Mouse (Mus musculus) heart, postnatal 0 days (tissue): ENCODE data around the gene Olfr1496.

Experiments used
- CTCF ChIP-seq: IDR thresholded peaks from 2 replicates; pipeline ENCODE4 v1.5.1; 2016; ENCODE audit warnings: antibody characterized with exemption, control low read depth, low read depth
- EP300 ChIP-seq: IDR thresholded peaks from 2 replicates; pipeline ENCODE4 v1.6.1; 2016; ENCODE audit warnings: antibody characterized with exemption, low read depth

- TF ChIP-seq EP300 (no peak), CTCF (no peak)
Observed at GRCm38 (mm10) chr19:13764306-13764705, 13.4 kb upstream of the Olfr1496 start, which contains the start of gene Olfr1495.
